Mouse (Mus musculus): Measurements from ENCODE around the gene Wbp1. TPM values are rescaled to one million over a fixed set of nuclear protein-coding genes. Genes with fewer than 3 reads are reported as not detected.
A peak's percentile ranks its signal among the peaks of the same experiment; 100 is the strongest.

The Wbp1 gene
- polyA plus RNA-seq, 1 experiment from 2014 or later, result 91.5 TPM

DNA sequence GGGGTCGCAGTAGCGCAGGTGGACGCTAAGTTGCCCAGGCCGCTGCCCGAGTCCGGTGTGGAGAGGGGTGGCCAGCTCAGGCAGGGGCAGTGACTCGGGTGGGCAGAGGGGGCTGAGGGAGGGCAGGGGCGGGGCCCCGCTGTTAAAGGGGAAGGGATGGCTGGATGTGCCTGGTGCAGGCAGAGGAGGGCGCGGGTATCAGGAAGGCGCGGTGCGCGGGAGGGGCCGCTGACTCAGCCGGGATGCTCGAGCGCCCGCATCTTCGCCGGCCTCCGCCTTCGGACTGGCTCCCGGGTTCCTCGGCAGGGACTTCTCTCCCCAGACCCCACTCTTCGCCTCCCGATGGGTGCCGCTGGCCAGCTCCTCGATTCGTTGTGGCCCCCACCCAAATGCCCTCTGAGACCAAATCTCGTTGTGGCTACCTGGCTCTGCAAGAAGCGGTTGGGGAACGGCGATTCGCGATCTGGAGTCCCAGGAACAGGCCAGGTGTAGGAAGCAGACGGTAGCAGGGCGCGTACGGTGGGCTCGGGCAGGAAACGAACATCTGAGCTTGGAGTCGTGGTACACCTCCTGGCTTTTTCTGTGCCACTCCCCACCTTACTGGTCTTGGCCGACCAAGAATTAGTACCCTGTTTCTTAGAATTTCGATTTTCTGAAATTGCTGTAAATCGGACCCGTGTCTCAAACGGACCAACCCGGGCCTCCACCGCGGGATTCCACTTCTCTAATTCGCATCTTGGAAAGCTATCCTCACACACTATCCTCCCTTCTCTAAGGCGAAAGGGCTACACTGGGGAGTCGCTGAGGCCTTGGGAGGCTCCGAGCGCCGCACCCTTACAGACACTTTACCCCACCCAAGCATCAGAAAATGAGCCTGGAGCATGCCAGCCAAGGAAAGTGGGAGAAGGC is 50.8 kb downstream of the Wbp1 start:
- H3K4me1 ChIP-seq, result peaks cover 28% of the 10 kb centered on the region
- peak overlapping the region; percentile 28 for H3K4me3 ChIP-seq (replicated peaks)
- no peak for ATAC-seq (ENCODE audit: insufficient read depth, low FRiP score, low read depth)
- no peaks in the 10 kb centered on the region for H3K9me3 ChIP-seq
- peak overlapping the region; percentile 37 for H3K4me2 ChIP-seq
- H3K27ac ChIP-seq, result no peak overlapping the region
- no peaks in the 10 kb centered on the region for H3K36me3 ChIP-seq
- H3K9ac ChIP-seq, result no peak overlapping the region
- peaks cover 93% of the 10 kb centered on the region for H3K27me3 ChIP-seq (replicated peaks)
- WGBS, result under 1% methylated on average over 52 of the region's 58 CpGs

DNA sequence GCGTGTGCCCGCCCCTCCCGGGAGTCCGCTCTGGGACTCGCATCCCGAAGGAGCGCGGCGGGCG is 51.3 kb downstream of the Wbp1 start, which contains the start of gene Tlx2:
Gene Tlx2, minus strand, starts transcription at position 47 of the 64 bp plus-strand sequence.
- ATAC-seq (ENCODE audit: insufficient read depth, low FRiP score, low read depth), result no peak
- WGBS, result under 1% methylated on average over 10 of the region's 10 CpGs
- Histone ChIP-seq H3K9me3 (no peaks in the 10 kb centered on the region), H3K36me3 (no peaks in the 10 kb centered on the region), H3K4me2 (peak within 1 kb of the TSS; percentile 56), H3K27me3 (replicated peaks) (peaks cover 92% of the 10 kb centered on the region), H3K9ac (no peak within 1 kb of the TSS), H3K4me1 (peaks cover 28% of the 10 kb centered on the region), H3K4me3 (replicated peaks) (peak within 1 kb of the TSS; percentile 28), H3K27ac (no peak within 1 kb of the TSS)

DNA sequence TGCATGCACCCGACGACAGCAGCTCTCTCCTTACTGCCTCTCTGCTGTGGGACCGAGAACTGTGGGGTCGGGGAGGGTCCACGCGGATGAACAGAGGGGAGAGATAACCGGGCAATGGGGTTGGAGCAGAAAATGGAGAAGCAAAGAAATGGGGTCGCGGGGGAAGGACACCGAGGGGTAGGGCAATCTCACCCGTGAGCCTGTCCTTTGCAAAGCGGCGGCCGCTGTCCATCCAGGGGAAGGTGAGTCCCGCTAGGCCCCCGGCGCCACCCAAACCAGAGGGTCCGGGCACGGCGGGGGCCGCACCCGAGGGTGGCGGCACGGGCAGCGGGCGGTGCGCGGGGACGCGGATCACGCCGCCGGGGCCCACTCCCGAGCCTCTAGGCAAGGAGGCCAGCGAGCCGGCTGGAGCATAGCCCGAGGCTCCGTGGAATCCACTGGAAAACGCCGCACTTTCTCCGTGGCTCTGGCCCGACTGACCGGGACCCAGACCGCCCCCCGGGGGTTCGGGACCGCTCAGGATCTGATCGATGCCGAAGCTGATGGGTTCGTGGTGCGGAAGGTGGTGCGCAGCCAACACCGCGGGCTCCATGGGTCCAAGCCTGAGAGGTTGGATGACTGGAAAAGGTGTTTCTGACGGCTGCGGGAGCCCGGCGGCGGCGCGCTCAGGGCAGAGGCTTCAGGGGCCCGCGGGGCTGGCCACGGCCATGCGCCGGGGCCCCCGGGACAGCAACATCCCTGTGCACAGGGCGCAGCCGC is 51.7 kb downstream of the Wbp1 start:
- peak overlapping the region; percentile 56 for H3K4me2 ChIP-seq

More for the DNA sequence above, 51.7 kb downstream of the Wbp1 start:
- Histone ChIP-seq H3K9ac (no peak overlapping the region), H3K4me3 (replicated peaks) (peak overlapping the region; percentile 28), H3K4me1 (peaks cover 28% of the 10 kb centered on the region), H3K27me3 (replicated peaks) (peaks cover 93% of the 10 kb centered on the region), H3K27ac (no peak overlapping the region), H3K9me3 (no peaks in the 10 kb centered on the region), H3K36me3 (no peaks in the 10 kb centered on the region)
- no peak for ATAC-seq (ENCODE audit: insufficient read depth, low FRiP score, low read depth)
- 2% methylated on average over 69 of the region's 69 CpGs for WGBS

MicroRNAs encoded within 50 kb of the gene (microRNA counts, 519-probe panel; counts per million panel counts)
- microRNA mmu-miR-3470a+mmu-miR-3470b, result 1,945 counts per million, percentile 21 among the panel's probes with 10 or more counts

Small RNA genes within 50 kb of the gene (microRNA-seq; reads per million reads assigned to microRNA genes)
- not detected for gene Mir3470a

Other genes starting within 250 kb of the Wbp1 start
- 2.0 and 2.1 TPM in 2 replicates for gene Sema4f, start 181.8 kb downstream of the Wbp1 start, polyA plus RNA-seq (2015; fragmentation: Nextera tagmentation; extraction: Ambion mirVana)
- 0.84 and 1.2 TPM in 2 replicates for gene M1ap, start 174.7 kb downstream of the Wbp1 start, polyA plus RNA-seq (2015; fragmentation: Nextera tagmentation; extraction: Ambion mirVana)
- 11.9 and 14.3 TPM in 2 replicates for gene Dok1, start 88.1 kb downstream of the Wbp1 start, polyA plus RNA-seq (2015; fragmentation: Nextera tagmentation; extraction: Ambion mirVana)
- 14.2 and 16.2 TPM in 2 replicates for gene Loxl3, start 87.4 kb downstream of the Wbp1 start, polyA plus RNA-seq (2015; fragmentation: Nextera tagmentation; extraction: Ambion mirVana)
- gene Aup1, start 67.0 kb downstream of the Wbp1 start, polyA plus RNA-seq (2015; fragmentation: Nextera tagmentation; extraction: Ambion mirVana), result 211 and 212 TPM in 2 replicates
- 86.6 and 94.1 TPM in 2 replicates for gene Htra2, start 66.3 kb downstream of the Wbp1 start, polyA plus RNA-seq (2015; fragmentation: Nextera tagmentation; extraction: Ambion mirVana)
- 5.4 and 7.1 TPM in 2 replicates for gene Dqx1, start 63.7 kb downstream of the Wbp1 start, polyA plus RNA-seq (2015; fragmentation: Nextera tagmentation; extraction: Ambion mirVana)
- gene Tlx2, start 51.3 kb downstream of the Wbp1 start, polyA plus RNA-seq (2015; fragmentation: Nextera tagmentation; extraction: Ambion mirVana), result 7.5 and 9.3 TPM in 2 replicates
- 29.6 and 34.6 TPM in 2 replicates for gene Pcgf1, start 43.7 kb downstream of the Wbp1 start, polyA plus RNA-seq (2015; fragmentation: Nextera tagmentation; extraction: Ambion mirVana)
- gene Lbx2, start 35.2 kb downstream of the Wbp1 start, polyA plus RNA-seq (2015; fragmentation: Nextera tagmentation; extraction: Ambion mirVana), result 0.59 and 0.63 TPM in 2 replicates
- 2.5 and 3.6 TPM in 2 replicates for gene Ccdc142, start 20.0 kb downstream of the Wbp1 start, polyA plus RNA-seq (2015; fragmentation: Nextera tagmentation; extraction: Ambion mirVana)
- 2.7 and 2.8 TPM in 2 replicates for gene Gm42688, start 19.9 kb downstream of the Wbp1 start, polyA plus RNA-seq (2015; fragmentation: Nextera tagmentation; extraction: Ambion mirVana)
- 122 and 136 TPM in 2 replicates for gene Mrpl53, start 12.5 kb downstream of the Wbp1 start, polyA plus RNA-seq (2015; fragmentation: Nextera tagmentation; extraction: Ambion mirVana)
- gene Mogs, start 6.1 kb downstream of the Wbp1 start, polyA plus RNA-seq (2015; fragmentation: Nextera tagmentation; extraction: Ambion mirVana), result 53.6 and 58.0 TPM in 2 replicates
- 11.3 and 11.4 TPM in 2 replicates for gene Ino80b, start 3.9 kb upstream of the Wbp1 start, polyA plus RNA-seq (2015; fragmentation: Nextera tagmentation; extraction: Ambion mirVana)
- gene Rtkn, start 13.9 kb upstream of the Wbp1 start, polyA plus RNA-seq (2015; fragmentation: Nextera tagmentation; extraction: Ambion mirVana), result 31.3 and 31.9 TPM in 2 replicates
- gene Wdr54, start 34.8 kb upstream of the Wbp1 start, polyA plus RNA-seq (2015; fragmentation: Nextera tagmentation; extraction: Ambion mirVana), result 3.6 and 5.1 TPM in 2 replicates
- gene 1700003E16Rik, start 34.8 kb upstream of the Wbp1 start, polyA plus RNA-seq (2015; fragmentation: Nextera tagmentation; extraction: Ambion mirVana), result 2.3 and 2.7 TPM in 2 replicates
- 84.7 and 86.1 TPM in 2 replicates for gene Dctn1, start 44.4 kb upstream of the Wbp1 start, polyA plus RNA-seq (2015; fragmentation: Nextera tagmentation; extraction: Ambion mirVana)
- 0.26 and 0.40 TPM in 2 replicates for gene Slc4a5, start 98.3 kb upstream of the Wbp1 start, polyA plus RNA-seq (2015; fragmentation: Nextera tagmentation; extraction: Ambion mirVana)
- gene Mthfd2, start 204.3 kb upstream of the Wbp1 start, polyA plus RNA-seq (2015; fragmentation: Nextera tagmentation; extraction: Ambion mirVana), result 33.7 and 42.0 TPM in 2 replicates
- gene Mob1a, start 204.5 kb upstream of the Wbp1 start, polyA plus RNA-seq (2015; fragmentation: Nextera tagmentation; extraction: Ambion mirVana), result 63.5 and 64.5 TPM in 2 replicates
- gene Bola3, start 227.6 kb upstream of the Wbp1 start, polyA plus RNA-seq (2015; fragmentation: Nextera tagmentation; extraction: Ambion mirVana), result 149 and 164 TPM in 2 replicates

All from stomach, embryonic 15.5 days (tissue).